Comparison of ENCODE assay signal across 19 mouse cellular contexts in the genomic region with DNA sequence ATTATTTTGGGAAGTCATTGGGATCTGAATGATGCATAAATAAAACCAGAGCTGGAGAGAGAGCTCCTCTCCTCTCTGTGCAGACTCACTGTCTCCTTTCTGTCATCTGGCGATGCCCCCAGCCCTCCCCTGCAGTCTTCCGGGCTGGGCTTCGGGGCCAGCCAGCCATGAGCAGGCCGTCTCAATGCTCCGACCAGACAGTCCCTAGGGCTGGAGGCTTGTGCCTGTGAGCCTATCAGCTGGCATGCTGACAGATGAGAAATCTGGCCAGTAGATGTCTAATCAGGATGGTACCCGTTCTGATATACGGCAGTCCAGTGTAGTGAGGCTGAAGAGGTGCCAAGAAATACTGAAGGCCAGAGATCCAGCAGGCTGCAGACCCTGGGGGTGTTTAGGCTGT.
A peak's percentile ranks its signal among the peaks of the same experiment; 100 is the strongest.
DNase-seq lines count a peak whose midpoint lies in the region; ATAC-seq lines count a peak whose summit lies in the region.
"Had no signal": no experiment of that assay in that cellular context is flagged by ENCODE, and none has a peak within 500 bp of the region (broad histone marks: within the 10 kb centered on the region; RNA-seq: fewer than 3 reads in every experiment).

No protein-coding gene starts in this region.

- no peak overlapping the region for H3K4me3 ChIP-seq in neural tube, embryonic 15.5 days (replicated peaks)
- H3K4me3 ChIP-seq: erythroblast, embryonic 14.5 days; intestine, embryonic 15.5 days; limb, embryonic 10.5 days had no signal

- WGBS in neural tube, embryonic 15.5 days = 56% methylated on average over 7 of the region's 7 CpGs

- intact Hi-C loops in left cerebral cortex, postnatal 4 days (cut with DNase I) = no loop called here
- intact Hi-C loops in left cerebral cortex, postnatal 36 days (cut with DNase I) = no loop called here

- DNase-seq in cerebellum, postnatal 14 days = peak; percentile 64 to 67
- DNase-seq in cerebellum, adult 8-10 months = no peak
- DNase-seq in left cerebral cortex, postnatal 4 days = peak; percentile 76
- no peak for DNase-seq in left cerebral cortex, postnatal 36 days (ENCODE audit: low spot score in 2 of 2)
- peak; percentile 18 for DNase-seq in adrenal gland, postnatal 25 days
- no peak for DNase-seq in ovary, adult 18-20 months (ENCODE audit: low spot score)
- DNase-seq: heart, postnatal 36 days; layer of hippocampus, postnatal 36 days; lung, adult 2 months; lung, postnatal 36 days; right cerebral cortex, adult 18-20 months; thymus, adult 2 months had no signal

- H3K4me1 ChIP-seq in neural tube, embryonic 15.5 days = no peaks in the 10 kb centered on the region
- H3K4me1 ChIP-seq: intestine, embryonic 15.5 days; limb, embryonic 10.5 days had no signal

- no peak overlapping the region for H3K27ac ChIP-seq in neural tube, embryonic 15.5 days (replicated peaks)
- H3K27ac ChIP-seq: intestine, embryonic 15.5 days; limb, embryonic 10.5 days had no signal

- no peaks in the 10 kb centered on the region for H3K9me3 ChIP-seq in neural tube, embryonic 15.5 days (replicated peaks)
- H3K9me3 ChIP-seq: intestine, embryonic 15.5 days; limb, embryonic 10.5 days had no signal

- no peak overlapping the region for H3K4me2 ChIP-seq in neural tube, embryonic 15.5 days
- H3K4me2 ChIP-seq: heart, embryonic 11.5 days; intestine, embryonic 15.5 days; liver, embryonic 11.5 days had no signal

- H3K9ac ChIP-seq in neural tube, embryonic 15.5 days (replicated peaks) = no peak overlapping the region
- H3K9ac ChIP-seq: intestine, embryonic 15.5 days had no signal

- peak; percentile 47; the same call in 1 of the 2 replicates for ATAC-seq in neural tube, embryonic 15.5 days (ENCODE audit: low FRiP score)
- ATAC-seq: forebrain, embryonic 14.5 days; intestine, embryonic 15.5 days had no signal

- H3K27me3 ChIP-seq in neural tube, embryonic 15.5 days (replicated peaks) = no peaks in the 10 kb centered on the region
- H3K27me3 ChIP-seq: intestine, embryonic 15.5 days had no signal

- no peaks in the 10 kb centered on the region for H3K36me3 ChIP-seq in neural tube, embryonic 15.5 days
- H3K36me3 ChIP-seq: intestine, embryonic 15.5 days; limb, embryonic 10.5 days had no signal

Comparison
In these comparisons a context has a peak if more than half of its experiments do, and no peak if none do; other contexts are left out.
1. DNase-seq: peak in cerebellum, postnatal 14 days (2 of 2), left cerebral cortex, postnatal 4 days (single experiment) and adrenal gland, postnatal 25 days (single experiment); none in cerebellum, adult 8-10 months (single experiment), left cerebral cortex, postnatal 36 days (0 of 2) and ovary, adult 18-20 months (single experiment).